Mouse (Mus musculus) gastrocnemius, adult 18-20 months (tissue): ENCODE results near the gene Tnr. TPM values are rescaled to one million over a fixed set of nuclear protein-coding genes. Genes with fewer than 3 reads are reported as not detected.

Experiments used
- DNase-seq: peaks from one replicate; pipeline ENCODE4 v3.0.0; 2021; ENCODE audit warnings: low spot score
- total RNA-seq, 2 experiments: library from RNA; stranded (reverse); gene quantifications; 2 replicates each; pipeline ENCODE4 v1.2.3; 2021

The Tnr gene
- total RNA-seq, 2 experiments from 2014 or later: not detected

GRCm38 (mm10) chr1:159566046-159566445 is 42.5 kb downstream of the Tnr start:
- DNase-seq: no peak

- no peak for DNase-seq
Observed at GRCm38 (mm10) chr1:159567171-159567570, 43.6 kb downstream of the Tnr start.

GRCm38 (mm10) chr1:159570270-159570669 is 46.7 kb downstream of the Tnr start:
- DNase-seq: no peak

GRCm38 (mm10) chr1:159570831-159571230 is 47.3 kb downstream of the Tnr start:
- DNase-seq: no peak

GRCm38 (mm10) chr1:159571951-159572350 is 48.4 kb downstream of the Tnr start:
- no peak for DNase-seq

- no peak for DNase-seq
Observed at GRCm38 (mm10) chr1:159573116-159573515, 49.5 kb downstream of the Tnr start.

GRCm38 (mm10) chr1:159574661-159575060 is 51.1 kb downstream of the Tnr start:
- DNase-seq: no peak

- no peak for DNase-seq
Observed at GRCm38 (mm10) chr1:159576246-159576645, 52.7 kb downstream of the Tnr start.

- DNase-seq: no peak
Observed at GRCm38 (mm10) chr1:159578391-159578790, 54.8 kb downstream of the Tnr start.

GRCm38 (mm10) chr1:159580335-159580921 is 56.9 kb downstream of the Tnr start:
- no peak for DNase-seq

- no peak for DNase-seq
Observed at GRCm38 (mm10) chr1:159583877-159584276, 60.3 kb downstream of the Tnr start.

- no peak for DNase-seq
Observed at GRCm38 (mm10) chr1:159588741-159589140, 65.2 kb downstream of the Tnr start.

GRCm38 (mm10) chr1:159594099-159595058 is 70.8 kb downstream of the Tnr start:
- DNase-seq: no peak

- no peak for DNase-seq
Observed at GRCm38 (mm10) chr1:159595729-159596128, 72.2 kb downstream of the Tnr start.

- DNase-seq: no peak
Observed at GRCm38 (mm10) chr1:159596640-159597039, 73.1 kb downstream of the Tnr start.

GRCm38 (mm10) chr1:159613561-159613960 is 90.0 kb downstream of the Tnr start:
- no peak for DNase-seq

- DNase-seq: no peak
Observed at GRCm38 (mm10) chr1:159614062-159614601, 90.6 kb downstream of the Tnr start.

GRCm38 (mm10) chr1:159614644-159615431 is 91.3 kb downstream of the Tnr start:
- no peak for DNase-seq

GRCm38 (mm10) chr1:159615686-159616085 is 92.1 kb downstream of the Tnr start:
- DNase-seq: no peak

GRCm38 (mm10) chr1:159619205-159619604 is 95.6 kb downstream of the Tnr start:
- DNase-seq: no peak

GRCm38 (mm10) chr1:159621321-159621720 is 97.8 kb downstream of the Tnr start:
- DNase-seq: no peak

- DNase-seq: no peak
Observed at GRCm38 (mm10) chr1:159629119-159629518, 105.5 kb downstream of the Tnr start.
